Mouse (Mus musculus) embryonic facial prominence, embryonic 12.5 days (tissue): Measurements from ENCODE around the gene Rgs8. TPM values are rescaled to one million over a fixed set of nuclear protein-coding genes. Genes with fewer than 3 reads are reported as not detected.

Source experiments
- ATAC-seq: fragments of 200-750 bp; cut with Nextera tagmentation; 2 replicates; pipeline ENCODE4 v1.8.0; 2017; ENCODE audit not compliant: insufficient number of reproducible peaks, insufficient read depth, low FRiP score, low TSS enrichment
- H3K27ac ChIP-seq: fragments of 300-500 bp; sonication (generic); 2 replicates; pipeline ENCODE4 v1.5.1; 2016; ENCODE audit warnings: mild to moderate bottlenecking
- H3K27me3 ChIP-seq: fragments of 300-500 bp; sonication (generic); 2 replicates; pipeline ENCODE4 v1.6.1; 2016; ENCODE audit warnings: mild to moderate bottlenecking, moderate library complexity
- H3K36me3 ChIP-seq: fragments of 300-500 bp; sonication (generic); 2 replicates; pipeline ENCODE4 v1.6.1; 2016; ENCODE audit warnings: mild to moderate bottlenecking
- H3K4me1 ChIP-seq: fragments of 300-500 bp; sonication (generic); 2 replicates; pipeline ENCODE4 v1.6.1; 2016
- H3K4me2 ChIP-seq: fragments of 300-500 bp; sonication (generic); replicated peaks from 2 replicates; pipeline ENCODE4 v1.6.1; 2016; ENCODE audit warnings: mild to moderate bottlenecking, moderate library complexity
- H3K4me3 ChIP-seq: fragments of 300-500 bp; sonication (generic); 2 replicates; pipeline ENCODE4 v1.5.1; 2016; ENCODE audit warnings: mild to moderate bottlenecking
- H3K9ac ChIP-seq: fragments of 300-500 bp; sonication (generic); 2 replicates; pipeline ENCODE4 v1.6.1; 2016; ENCODE audit warnings: mild to moderate bottlenecking, moderate library complexity
- H3K9me3 ChIP-seq: fragments of 300-500 bp; sonication (generic); 2 replicates; pipeline ENCODE4 v1.6.1; 2016; ENCODE audit warnings: mild to moderate bottlenecking, moderate library complexity
- whole genome bisulfite sequencing: fragments of 180-500 bp; shearing (Covaris S2); methylation state at CpG from one replicate; pipeline ENCODE4 v1.1.7; 2016; 5-methylcytosine and 5-hydroxymethylcytosine counted together
- polyA plus RNA-seq: library from polyadenylated mRNA; unstranded; fragments of >200 nt; fragmentation: Nextera tagmentation; extraction: Ambion mirVana; gene quantifications from 2 replicates; pipeline ENCODE4 v1.2.1, GENCODE M21; 2016

The Rgs8 gene
- polyA plus RNA-seq, 1 experiment from 2014 or later, result 2.9 TPM

GRCm38 (mm10) chr1:153675591-153675990, 22.8 kb downstream of the Rgs8 start:
- no peak overlapping the region for H3K4me2 ChIP-seq
- WGBS, result 79% methylated on average over 4 of the region's 4 CpGs
- no peak overlapping the region for H3K4me3 ChIP-seq
- ATAC-seq, result no peak
- no peak overlapping the region for H3K27ac ChIP-seq
- H3K9me3 ChIP-seq, result no peaks in the 10 kb centered on the region
- H3K4me1 ChIP-seq, result no peaks in the 10 kb centered on the region; the same call in 1 of the 2 replicates
- H3K27me3 ChIP-seq, result 0 out of 2 replicates have a peak, but pooled peaks cover 3% of the 10 kb centered on the region
- no peak overlapping the region for H3K9ac ChIP-seq
- H3K36me3 ChIP-seq, result no peaks in the 10 kb centered on the region

GRCm38 (mm10) chr1:153677635-153678034, 24.8 kb downstream of the Rgs8 start:
- Histone ChIP-seq H3K4me3 (no peak overlapping the region), H3K36me3 (no peaks in the 10 kb centered on the region), H3K4me2 (no peak overlapping the region), H3K4me1 (0 out of 2 replicates have a peak, but pooled peaks cover 4% of the 10 kb centered on the region), H3K27me3 (no peaks in the 10 kb centered on the region), H3K9me3 (no peaks in the 10 kb centered on the region), H3K27ac (no peak overlapping the region), H3K9ac (no peak overlapping the region)
- no peak for ATAC-seq
- 54% methylated on average over 6 of the region's 6 CpGs for WGBS

GRCm38 (mm10) chr1:153679147-153679546, 26.3 kb downstream of the Rgs8 start:
- WGBS, result 63% methylated on average over 10 of the region's 10 CpGs
- Histone ChIP-seq H3K9me3 (no peaks in the 10 kb centered on the region), H3K4me3 (no peak overlapping the region), H3K36me3 (no peaks in the 10 kb centered on the region), H3K4me1 (0 out of 2 replicates have a peak, but pooled peaks cover 11% of the 10 kb centered on the region), H3K27ac (no peak overlapping the region), H3K9ac (no peak overlapping the region), H3K4me2 (no peak overlapping the region), H3K27me3 (no peaks in the 10 kb centered on the region)
- no peak for ATAC-seq

GRCm38 (mm10) chr1:153679653-153680052, 26.8 kb downstream of the Rgs8 start:
- Histone ChIP-seq H3K27ac (no peak overlapping the region), H3K36me3 (no peaks in the 10 kb centered on the region), H3K4me3 (no peak overlapping the region), H3K9me3 (no peaks in the 10 kb centered on the region), H3K4me1 (0 out of 2 replicates have a peak, but pooled peaks cover 11% of the 10 kb centered on the region), H3K9ac (no peak overlapping the region), H3K4me2 (no peak overlapping the region), H3K27me3 (no peaks in the 10 kb centered on the region)
- no peak for ATAC-seq
- WGBS, result 50% methylated on average over 3 of the region's 3 CpGs

- WGBS, result 68% methylated on average over 6 of the region's 6 CpGs
- no peaks in the 10 kb centered on the region for H3K27me3 ChIP-seq
- no peak overlapping the region for H3K4me3 ChIP-seq
- H3K27ac ChIP-seq, result no peak overlapping the region
- H3K9ac ChIP-seq, result no peak overlapping the region
- no peaks in the 10 kb centered on the region for H3K36me3 ChIP-seq
- no peak for ATAC-seq
- H3K4me2 ChIP-seq, result no peak overlapping the region
- H3K4me1 ChIP-seq, result peaks cover 15% of the 10 kb centered on the region; the same call in 1 of the 2 replicates
- no peaks in the 10 kb centered on the region for H3K9me3 ChIP-seq
These were observed 27.5 kb downstream of the Rgs8 start for GRCm38 (mm10) chr1:153680363-153680762.

- 76% methylated on average over 2 of the region's 2 CpGs for WGBS
- peaks cover 22% of the 10 kb centered on the region; the same call in 1 of the 2 replicates for H3K4me1 ChIP-seq
- no peak for ATAC-seq
- no peaks in the 10 kb centered on the region for H3K9me3 ChIP-seq
- no peak overlapping the region for H3K27ac ChIP-seq
- no peak overlapping the region for H3K9ac ChIP-seq
- no peak overlapping the region for H3K4me2 ChIP-seq
- H3K27me3 ChIP-seq, result no peaks in the 10 kb centered on the region
- H3K4me3 ChIP-seq, result no peak overlapping the region
- H3K36me3 ChIP-seq, result no peaks in the 10 kb centered on the region
These were observed 28.2 kb downstream of the Rgs8 start for GRCm38 (mm10) chr1:153681036-153681435.

GRCm38 (mm10) chr1:153683190-153683589, 30.4 kb downstream of the Rgs8 start:
- 38% methylated on average over 11 of the region's 11 CpGs for WGBS
- Histone ChIP-seq H3K9ac (no peak overlapping the region), H3K4me2 (no peak overlapping the region), H3K27ac (peak overlapping the region; percentile 2; the same call in 1 of the 2 replicates), H3K4me1 (peaks cover 23% of the 10 kb centered on the region; the same call in 1 of the 2 replicates), H3K36me3 (no peaks in the 10 kb centered on the region), H3K27me3 (no peaks in the 10 kb centered on the region), H3K4me3 (no peak overlapping the region), H3K9me3 (no peaks in the 10 kb centered on the region)
- no peak for ATAC-seq

GRCm38 (mm10) chr1:153685630-153686029, 32.8 kb downstream of the Rgs8 start:
- Histone ChIP-seq H3K9me3 (no peaks in the 10 kb centered on the region), H3K27ac (no peak overlapping the region), H3K4me1 (peaks cover 23% of the 10 kb centered on the region; the same call in 1 of the 2 replicates), H3K27me3 (no peaks in the 10 kb centered on the region), H3K9ac (no peak overlapping the region), H3K36me3 (no peaks in the 10 kb centered on the region), H3K4me3 (no peak overlapping the region), H3K4me2 (no peak overlapping the region)
- WGBS, result 27% methylated on average over 3 of the region's 3 CpGs
- ATAC-seq, result no peak

GRCm38 (mm10) chr1:153692526-153692925, 39.7 kb downstream of the Rgs8 start:
- WGBS, result 77% methylated on average over 6 of the region's 6 CpGs

GRCm38 (mm10) chr1:153694372-153695120, 41.7 kb downstream of the Rgs8 start:
- no peaks in the 10 kb centered on the region for H3K9me3 ChIP-seq
- H3K27me3 ChIP-seq, result no peaks in the 10 kb centered on the region
- H3K4me2 ChIP-seq, result no peak overlapping the region
- 93% methylated on average over 6 of the region's 6 CpGs for WGBS
- H3K36me3 ChIP-seq, result no peaks in the 10 kb centered on the region
- no peak for ATAC-seq
- no peak overlapping the region for H3K27ac ChIP-seq
- no peak overlapping the region for H3K4me3 ChIP-seq
- H3K4me1 ChIP-seq, result peaks cover 18% of the 10 kb centered on the region
- no peak overlapping the region for H3K9ac ChIP-seq

More at GRCm38 (mm10) chr1:153692526-153692925, 39.7 kb downstream of the Rgs8 start:
- no peak for ATAC-seq
- Histone ChIP-seq H3K9me3 (no peaks in the 10 kb centered on the region), H3K4me3 (no peak overlapping the region), H3K36me3 (no peaks in the 10 kb centered on the region), H3K9ac (no peak overlapping the region), H3K27me3 (no peaks in the 10 kb centered on the region), H3K27ac (no peak overlapping the region), H3K4me2 (no peak overlapping the region), H3K4me1 (peaks cover under 1% of the 10 kb centered on the region; the same call in 1 of the 2 replicates)

- WGBS, result 92% methylated on average over 10 of the region's 10 CpGs
- H3K36me3 ChIP-seq, result no peaks in the 10 kb centered on the region
- no peaks in the 10 kb centered on the region for H3K27me3 ChIP-seq
- no peaks in the 10 kb centered on the region for H3K9me3 ChIP-seq
- H3K9ac ChIP-seq, result no peak overlapping the region
- no peak overlapping the region for H3K27ac ChIP-seq
- H3K4me3 ChIP-seq, result no peak overlapping the region
- peaks cover 19% of the 10 kb centered on the region for H3K4me1 ChIP-seq
- ATAC-seq, result no peak
- H3K4me2 ChIP-seq, result no peak overlapping the region
These were observed 42.6 kb downstream of the Rgs8 start for GRCm38 (mm10) chr1:153695398-153695797.

- Histone ChIP-seq H3K4me2 (no peak overlapping the region), H3K9me3 (no peaks in the 10 kb centered on the region), H3K36me3 (no peaks in the 10 kb centered on the region), H3K9ac (no peak overlapping the region), H3K4me1 (peaks cover 19% of the 10 kb centered on the region), H3K27me3 (no peaks in the 10 kb centered on the region), H3K4me3 (no peak overlapping the region), H3K27ac (no peak overlapping the region)
- ATAC-seq, result no peak
- 89% methylated on average over 11 of the region's 11 CpGs for WGBS
These were observed 43.3 kb downstream of the Rgs8 start for GRCm38 (mm10) chr1:153696093-153696492.
